Mouse (Mus musculus): Measurements from ENCODE around the gene Immp2l. TPM values are rescaled to one million over a fixed set of nuclear protein-coding genes. Genes with fewer than 3 reads are reported as not detected.

Immp2l gene
- total and polyA plus RNA-seq, 2 experiments = 35.8 to 133 TPM

DNA sequence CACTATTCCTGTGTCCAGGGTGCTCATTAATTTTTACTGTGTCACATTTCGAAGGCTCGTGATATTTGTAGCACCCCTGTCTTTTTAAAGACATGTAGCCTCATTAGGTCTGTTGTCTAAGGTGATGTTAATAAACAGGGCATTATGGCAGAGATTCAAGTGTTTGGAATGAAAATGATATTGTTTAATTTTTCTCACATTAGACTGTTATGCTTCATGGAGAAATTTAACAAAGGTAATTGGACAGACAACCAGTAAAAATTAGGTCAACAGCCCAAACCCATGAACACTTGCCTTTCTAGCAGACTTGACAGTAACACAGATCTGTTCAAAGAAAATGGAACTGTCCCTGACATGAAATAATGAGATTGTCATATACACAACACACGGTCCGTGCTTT is 292.5 kb downstream of the Immp2l start:
- no peak for TF ChIP-seq CTCF (IDR thresholded peaks at IDR 0.05; ENCODE audit: low read depth, low read length)
- TF ChIP-seq POLR2A (IDR thresholded peaks at IDR 0.05; ENCODE audit: extremely low read depth, insufficient read depth, low read length) = no peak
- Histone ChIP-seq H3K4me1 (ENCODE audit: control insufficient read depth, insufficient read depth, low read length) (peaks cover 9% of the 10 kb centered on the region), H3K27me3 (ENCODE audit: control insufficient read depth, insufficient read depth, low read length) (no peaks in the 10 kb centered on the region), H3K27ac (replicated peaks; ENCODE audit: insufficient read depth, low read depth, low read length) (no peak overlapping the region), H3K9ac (ENCODE audit: low read depth, low read length) (no peak overlapping the region), H3K36me3 (ENCODE audit: control insufficient read depth, insufficient read depth, low read length) (no peaks in the 10 kb centered on the region), H3K79me2 (ENCODE audit: control insufficient read depth, insufficient read depth, low read length) (no peaks in the 10 kb centered on the region), H3K4me3 (ENCODE audit: insufficient read depth, low read depth, low read length) (no peak overlapping the region)
- no peak for DNase-seq (ENCODE audit: extremely low read depth, low read depth, low spot score)
- 89% methylated on average over 4 of the region's 4 CpGs for WGBS

DNA sequence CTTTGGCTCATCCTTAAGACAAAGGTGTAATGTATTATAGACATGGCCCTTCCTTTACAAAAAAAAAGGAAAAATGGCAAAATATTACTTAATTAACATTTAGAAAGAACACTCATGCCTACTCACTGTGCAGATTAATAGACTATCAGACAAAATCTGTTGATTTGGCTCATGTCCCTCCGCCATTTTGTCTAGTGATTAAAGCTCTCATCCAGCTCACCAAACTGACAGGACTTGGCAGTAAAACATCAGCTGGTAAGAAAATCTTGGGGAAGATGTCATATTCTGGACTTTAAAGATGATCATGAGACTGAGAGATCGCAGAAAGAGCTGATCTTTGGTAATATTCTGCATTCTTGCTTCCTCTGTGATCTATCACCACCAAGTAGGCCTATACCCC is 293.5 kb downstream of the Immp2l start:
- Histone ChIP-seq H3K36me3 (ENCODE audit: control insufficient read depth, insufficient read depth, low read length) (no peaks in the 10 kb centered on the region), H3K27ac (replicated peaks; ENCODE audit: insufficient read depth, low read depth, low read length) (no peak overlapping the region), H3K4me3 (ENCODE audit: insufficient read depth, low read depth, low read length) (no peak overlapping the region), H3K9ac (ENCODE audit: low read depth, low read length) (no peak overlapping the region), H3K4me1 (ENCODE audit: control insufficient read depth, insufficient read depth, low read length) (peaks cover 5% of the 10 kb centered on the region), H3K27me3 (ENCODE audit: control insufficient read depth, insufficient read depth, low read length) (no peaks in the 10 kb centered on the region), H3K79me2 (ENCODE audit: control insufficient read depth, insufficient read depth, low read length) (no peaks in the 10 kb centered on the region)
- TF ChIP-seq POLR2A (IDR thresholded peaks at IDR 0.05; ENCODE audit: extremely low read depth, insufficient read depth, low read length) (no peak), CTCF (IDR thresholded peaks at IDR 0.05; ENCODE audit: low read depth, low read length) (no peak)
- no peak for DNase-seq (ENCODE audit: extremely low read depth, low read depth, low spot score)
- WGBS = 98% methylated on average over 2 of the region's 2 CpGs

DNA sequence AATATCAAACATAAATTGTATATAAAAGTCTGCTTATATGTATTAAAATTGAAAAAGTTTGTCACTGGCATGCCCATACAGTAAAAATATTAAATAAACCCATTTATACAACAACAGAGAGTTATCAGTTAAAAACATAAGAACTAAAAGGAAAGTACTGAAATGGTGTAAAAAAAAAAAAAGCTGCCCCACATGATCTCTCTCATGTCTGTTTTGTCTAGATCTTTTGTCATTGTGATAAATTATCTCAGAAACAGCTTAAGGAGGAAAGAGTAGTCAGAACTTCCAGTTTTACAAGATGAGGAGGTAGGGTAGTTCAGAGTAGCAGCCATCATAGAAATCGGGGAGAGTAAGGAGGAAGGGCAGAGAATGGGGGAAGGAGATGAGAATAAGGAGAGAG is 298.1 kb downstream of the Immp2l start:
- no peak overlapping the region for H3K4me3 ChIP-seq (ENCODE audit: insufficient read depth, low read depth, low read length)
- WGBS = 78% methylated on average over 1 of the region's 1 CpGs
- no peaks in the 10 kb centered on the region; the same call in 1 of the 2 replicates for H3K4me1 ChIP-seq (ENCODE audit: control insufficient read depth, insufficient read depth, low read length)
- H3K36me3 ChIP-seq (ENCODE audit: control insufficient read depth, insufficient read depth, low read length) = no peaks in the 10 kb centered on the region
- no peak overlapping the region for H3K9ac ChIP-seq (ENCODE audit: low read depth, low read length)
- H3K79me2 ChIP-seq (ENCODE audit: control insufficient read depth, insufficient read depth, low read length) = no peaks in the 10 kb centered on the region
- no peak for DNase-seq (ENCODE audit: extremely low read depth, low read depth, low spot score)
- H3K27ac ChIP-seq (replicated peaks; ENCODE audit: insufficient read depth, low read depth, low read length) = no peak overlapping the region
- no peaks in the 10 kb centered on the region for H3K27me3 ChIP-seq (ENCODE audit: control insufficient read depth, insufficient read depth, low read length)
- TF ChIP-seq POLR2A (IDR thresholded peaks at IDR 0.05; ENCODE audit: extremely low read depth, insufficient read depth, low read length) (no peak), CTCF (IDR thresholded peaks at IDR 0.05; ENCODE audit: low read depth, low read length) (no peak)

DNA sequence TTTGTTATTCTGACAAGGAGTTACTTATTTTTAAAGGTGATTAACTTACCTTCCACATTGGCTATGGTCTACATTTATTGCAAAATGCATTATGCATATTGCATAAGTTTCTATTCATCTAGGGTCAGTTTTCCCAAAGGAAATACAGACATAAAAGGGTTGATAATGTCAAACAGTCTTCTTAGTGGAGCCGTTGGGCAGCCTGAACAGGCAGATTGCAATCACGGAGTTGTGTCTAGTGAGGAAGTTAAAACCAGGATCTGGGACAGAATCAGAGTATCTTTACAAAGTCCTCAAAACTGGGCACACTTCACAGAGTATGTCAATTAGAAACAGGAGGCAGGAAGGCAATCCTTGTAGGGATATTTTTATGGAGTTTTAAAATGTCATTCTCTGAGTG is 300.5 kb downstream of the Immp2l start:
- WGBS = 41% methylated on average over 2 of the region's 2 CpGs
- no peak overlapping the region for H3K9ac ChIP-seq (ENCODE audit: low read depth, low read length)

DNA sequence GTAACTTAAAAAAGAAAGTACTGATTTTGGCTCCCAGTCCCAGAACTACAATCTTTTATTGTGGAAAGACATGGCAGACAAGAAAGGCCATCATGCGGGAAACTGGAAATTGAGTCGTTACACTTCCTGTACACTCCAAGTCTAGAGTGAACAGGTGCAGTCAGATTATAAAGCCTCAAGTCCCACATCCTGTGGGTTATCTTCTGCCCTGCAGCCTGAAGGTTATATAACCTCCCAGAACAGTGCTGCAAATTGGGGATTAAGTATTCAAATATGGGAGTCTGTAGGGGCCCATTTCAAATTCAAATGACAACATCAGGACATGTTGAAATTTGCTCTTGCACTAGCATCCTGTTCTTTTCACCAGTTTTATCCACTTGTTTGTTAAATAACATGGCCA is 301.9 kb downstream of the Immp2l start:
- 83% methylated on average over 2 of the region's 2 CpGs for WGBS
- TF ChIP-seq CTCF (IDR thresholded peaks at IDR 0.05; ENCODE audit: low read depth, low read length) (no peak), POLR2A (IDR thresholded peaks at IDR 0.05; ENCODE audit: extremely low read depth, insufficient read depth, low read length) (no peak)
- DNase-seq (ENCODE audit: extremely low read depth, low read depth, low spot score) = no peak

More for the DNA sequence above, 300.5 kb downstream of the Immp2l start:
- no peaks in the 10 kb centered on the region for H3K4me1 ChIP-seq (ENCODE audit: control insufficient read depth, insufficient read depth, low read length)
- no peaks in the 10 kb centered on the region for H3K27me3 ChIP-seq (ENCODE audit: control insufficient read depth, insufficient read depth, low read length)
- no peak for TF ChIP-seq POLR2A (IDR thresholded peaks at IDR 0.05; ENCODE audit: extremely low read depth, insufficient read depth, low read length)
- no peak for TF ChIP-seq CTCF (IDR thresholded peaks at IDR 0.05; ENCODE audit: low read depth, low read length)
- H3K36me3 ChIP-seq (ENCODE audit: control insufficient read depth, insufficient read depth, low read length) = no peaks in the 10 kb centered on the region
- no peak overlapping the region for H3K27ac ChIP-seq (replicated peaks; ENCODE audit: insufficient read depth, low read depth, low read length)
- no peak for DNase-seq (ENCODE audit: extremely low read depth, low read depth, low spot score)
- H3K4me3 ChIP-seq (ENCODE audit: insufficient read depth, low read depth, low read length) = no peak overlapping the region
- no peaks in the 10 kb centered on the region for H3K79me2 ChIP-seq (ENCODE audit: control insufficient read depth, insufficient read depth, low read length)

DNA sequence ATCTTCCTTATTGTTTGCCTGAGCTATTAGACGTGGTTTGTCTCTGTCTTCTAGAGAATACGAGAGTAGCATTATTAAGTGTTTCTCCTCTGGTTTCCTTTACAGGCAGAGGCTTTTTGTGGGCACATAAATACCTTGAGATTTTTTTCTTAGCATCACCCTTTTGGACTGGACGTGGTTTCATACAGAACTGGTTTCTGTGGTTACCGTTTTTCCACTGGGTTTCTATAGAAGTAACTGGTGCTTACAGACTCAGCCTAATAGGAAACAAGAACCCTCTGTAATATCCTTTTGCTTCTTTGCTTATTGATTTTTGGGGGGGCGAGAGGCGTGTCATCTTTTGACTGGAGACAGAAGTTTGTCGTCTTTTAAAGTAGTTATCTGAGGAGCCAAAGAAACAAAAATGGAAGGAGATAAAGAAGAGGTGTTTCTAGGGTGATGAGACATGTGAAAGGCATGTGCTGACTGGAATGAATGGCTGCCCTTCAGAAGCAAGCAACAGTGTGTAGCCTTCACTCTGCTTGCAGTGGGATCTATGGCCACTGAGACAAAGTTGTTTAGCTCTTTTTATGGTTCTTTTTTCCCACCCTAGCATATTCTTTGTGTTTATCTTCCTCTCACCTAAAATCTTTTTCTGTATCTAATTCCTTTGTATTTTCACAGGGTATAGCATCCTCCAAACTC is 307.2 kb downstream of the Immp2l start:
- no peaks in the 10 kb centered on the region for H3K36me3 ChIP-seq (ENCODE audit: control insufficient read depth, insufficient read depth, low read length)
- TF ChIP-seq CTCF (IDR thresholded peaks at IDR 0.05; ENCODE audit: low read depth, low read length) = no peak
- TF ChIP-seq POLR2A (IDR thresholded peaks at IDR 0.05; ENCODE audit: extremely low read depth, insufficient read depth, low read length) = no peak
- H3K4me3 ChIP-seq (ENCODE audit: insufficient read depth, low read depth, low read length) = no peak overlapping the region
- no peaks in the 10 kb centered on the region for H3K4me1 ChIP-seq (ENCODE audit: control insufficient read depth, insufficient read depth, low read length)
- no peak for DNase-seq (ENCODE audit: extremely low read depth, low read depth, low spot score)
- H3K27me3 ChIP-seq (ENCODE audit: control insufficient read depth, insufficient read depth, low read length) = no peaks in the 10 kb centered on the region
- 77% methylated on average over 7 of the region's 7 CpGs for WGBS
- no peak overlapping the region for H3K9ac ChIP-seq (ENCODE audit: low read depth, low read length)
- no peak overlapping the region for H3K27ac ChIP-seq (replicated peaks; ENCODE audit: insufficient read depth, low read depth, low read length)
- H3K79me2 ChIP-seq (ENCODE audit: control insufficient read depth, insufficient read depth, low read length) = no peaks in the 10 kb centered on the region; the same call in 1 of the 2 replicates

More for the DNA sequence above, 301.9 kb downstream of the Immp2l start:
- Histone ChIP-seq H3K27me3 (ENCODE audit: control insufficient read depth, insufficient read depth, low read length) (no peaks in the 10 kb centered on the region), H3K4me3 (ENCODE audit: insufficient read depth, low read depth, low read length) (no peak overlapping the region), H3K36me3 (ENCODE audit: control insufficient read depth, insufficient read depth, low read length) (no peaks in the 10 kb centered on the region), H3K9ac (ENCODE audit: low read depth, low read length) (no peak overlapping the region), H3K79me2 (ENCODE audit: control insufficient read depth, insufficient read depth, low read length) (no peaks in the 10 kb centered on the region), H3K4me1 (ENCODE audit: control insufficient read depth, insufficient read depth, low read length) (no peaks in the 10 kb centered on the region), H3K27ac (replicated peaks; ENCODE audit: insufficient read depth, low read depth, low read length) (no peak overlapping the region)

All from liver, adult 2 months (tissue).